Mouse (Mus musculus) cerebellum, postnatal 4 days (tissue): Measurements from ENCODE around the gene Zfr.
"Not testable (repeated sequence)": the region's sequence is repeated elsewhere in the genome, so short reads cannot be mapped to it uniquely, and the experiment has no call there.

Experiments
- DNase-seq, 2 experiments: peaks; one replicate each; pipeline ENCODE4 v3.0.0; 2022; ENCODE audit warnings: low spot score in 2 of 2, mixed read lengths in 1 of 2

The Zfr gene

GRCm38 (mm10) chr15:12216119-12216518 lies 98.5 kb downstream of the Zfr start:
- no peak for DNase-seq

- no peak for DNase-seq
Measured at GRCm38 (mm10) chr15:12216798-12217197, 99.2 kb downstream of the Zfr start.

DNA sequence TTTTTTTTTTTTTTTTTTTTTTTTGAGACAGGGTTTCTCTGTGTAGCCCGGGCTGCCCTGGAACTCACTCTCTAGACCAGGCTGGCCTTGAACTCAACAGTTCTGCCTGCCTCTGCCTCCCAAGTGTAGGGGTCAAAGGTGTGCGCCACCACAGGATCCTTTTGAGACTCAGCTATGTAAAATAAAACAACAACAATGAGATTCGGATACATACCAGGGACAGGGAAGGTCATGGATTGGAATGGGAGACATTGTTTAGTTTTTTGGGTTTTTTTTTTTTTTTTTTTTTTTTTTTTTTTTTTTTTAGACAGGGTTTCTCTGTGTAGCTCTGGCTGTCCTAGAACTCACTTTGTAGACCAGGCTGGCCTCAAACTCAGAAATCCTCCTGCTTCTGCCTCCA lies 99.7 kb downstream of the Zfr start:
- DNase-seq = not testable (repeated sequence)

- no peak for DNase-seq
Measured at GRCm38 (mm10) chr15:12217849-12218248, 100.2 kb downstream of the Zfr start.

GRCm38 (mm10) chr15:12218583-12219382 lies 101.2 kb downstream of the Zfr start:
- DNase-seq = no peak

DNA sequence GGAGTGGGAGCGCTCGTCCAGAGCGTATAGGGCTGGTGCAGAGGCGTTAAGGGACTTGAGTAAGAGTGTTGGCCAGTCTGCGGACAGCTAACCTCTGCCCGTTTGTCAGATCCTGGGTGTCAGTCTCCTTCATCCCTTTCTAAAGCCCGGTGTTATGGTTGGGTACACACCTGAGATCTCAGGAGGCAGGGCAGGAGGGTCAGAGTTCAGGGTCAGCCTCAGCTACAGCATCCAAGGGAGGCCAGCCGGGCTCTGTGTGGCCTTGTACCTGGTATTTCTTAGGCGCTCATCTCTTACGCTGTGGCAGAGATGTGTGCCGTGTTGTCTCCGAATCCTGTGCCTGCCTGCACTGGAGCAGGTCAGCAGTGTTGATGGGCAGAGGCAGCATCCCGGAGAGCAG lies 103.5 kb downstream of the Zfr start:
- no peak for DNase-seq

DNA sequence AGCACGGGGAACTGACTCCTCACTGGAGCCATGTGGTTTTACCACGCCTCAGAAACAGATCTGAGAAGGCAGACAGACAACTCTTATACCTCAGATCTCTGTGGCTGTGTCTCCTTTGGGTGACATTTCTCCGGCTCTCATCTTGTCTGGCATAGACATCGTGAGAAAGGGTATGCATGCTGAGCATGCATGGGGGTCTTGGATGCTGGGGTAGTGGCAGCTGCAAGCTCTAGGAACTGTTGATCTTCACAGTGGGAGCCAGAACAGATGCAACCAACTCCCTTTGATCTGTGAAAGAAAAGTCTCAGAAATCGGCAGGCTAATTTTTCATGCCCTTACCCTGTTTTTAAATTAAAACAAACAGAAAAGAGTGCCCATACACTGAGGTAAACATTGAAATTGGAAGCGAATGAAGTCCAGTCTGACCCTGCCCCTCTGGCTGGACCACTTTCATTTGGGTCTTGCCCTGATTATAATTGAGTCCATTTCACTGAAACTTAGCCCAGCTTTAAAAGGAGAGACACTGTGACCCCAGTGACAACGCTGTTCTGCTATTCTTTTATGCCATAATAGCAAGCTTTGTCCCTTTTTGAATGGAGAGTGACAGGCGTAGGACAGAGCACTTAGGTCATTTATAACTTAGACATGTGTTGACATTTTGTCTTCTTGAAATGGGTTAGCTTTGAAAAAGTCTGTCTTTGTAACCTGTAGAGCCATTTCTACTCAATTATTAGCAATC lies 105.1 kb downstream of the Zfr start:
- no peak for DNase-seq

DNA sequence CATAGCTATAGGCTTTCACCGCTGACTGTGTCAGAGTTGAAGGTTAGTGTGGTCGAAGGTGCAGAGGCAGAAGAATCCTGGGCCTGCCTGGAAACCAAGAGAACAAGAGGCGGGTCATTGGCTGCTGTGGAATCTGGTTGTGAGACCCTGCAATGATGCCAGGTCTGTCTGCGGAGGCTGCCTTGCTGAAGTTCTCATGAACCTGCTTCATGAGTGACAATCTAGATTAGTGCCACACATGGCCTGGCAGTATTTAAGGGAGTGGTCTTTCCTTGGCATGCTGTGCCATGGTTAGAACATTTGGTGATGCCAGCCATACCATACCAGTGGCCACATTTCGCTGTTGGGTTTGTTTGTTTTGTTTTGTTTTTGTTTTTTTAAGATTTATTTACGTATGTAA lies 105.8 kb downstream of the Zfr start:
- DNase-seq = no peak

DNA sequence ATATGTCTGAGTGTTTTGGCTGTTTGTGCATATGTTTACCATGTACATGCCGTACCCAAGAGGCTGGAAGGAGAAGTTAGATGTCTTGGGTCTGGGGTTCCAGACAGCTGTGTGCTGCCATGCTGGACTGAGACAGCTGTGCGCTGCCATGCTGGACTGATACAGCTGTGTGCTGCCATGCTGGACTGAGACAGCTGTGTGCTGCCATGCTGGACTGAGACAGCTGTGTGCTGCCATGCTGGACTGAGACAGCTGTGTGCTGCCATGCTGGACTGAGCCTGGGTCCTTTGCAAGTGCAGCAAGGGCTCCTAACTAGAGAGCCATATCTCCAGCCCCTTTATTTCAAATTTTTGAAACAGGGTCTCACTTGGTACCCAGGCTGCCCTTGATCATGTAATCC lies 106.6 kb downstream of the Zfr start:
- no peak for DNase-seq

- DNase-seq = no peak
Measured at GRCm38 (mm10) chr15:12225062-12225461, 107.4 kb downstream of the Zfr start.

DNA sequence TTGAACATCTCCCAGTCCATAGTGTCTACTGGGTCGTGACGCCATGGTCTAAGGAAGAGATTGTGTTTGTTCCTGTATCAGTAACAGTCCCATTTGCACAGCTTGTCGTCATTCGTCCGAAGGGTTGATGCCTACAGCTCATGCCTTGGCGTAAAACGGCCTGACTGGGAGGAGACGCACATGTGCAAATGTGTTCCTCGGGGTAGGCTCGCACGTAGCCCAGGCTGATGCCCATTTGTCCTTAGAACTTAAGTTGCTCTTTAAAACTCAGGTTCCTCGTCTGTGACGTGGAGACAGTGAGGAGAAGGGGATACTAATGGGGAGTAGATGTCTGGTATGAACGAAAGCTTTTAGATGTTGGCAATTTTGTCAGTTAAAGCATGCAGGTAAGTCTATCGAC lies 109.3 kb downstream of the Zfr start:
- no peak for DNase-seq

- DNase-seq = no peak
Measured at GRCm38 (mm10) chr15:12227355-12227754, 109.7 kb downstream of the Zfr start.

GRCm38 (mm10) chr15:12229603-12230242 lies 112.1 kb downstream of the Zfr start:
- no peak for DNase-seq

DNA sequence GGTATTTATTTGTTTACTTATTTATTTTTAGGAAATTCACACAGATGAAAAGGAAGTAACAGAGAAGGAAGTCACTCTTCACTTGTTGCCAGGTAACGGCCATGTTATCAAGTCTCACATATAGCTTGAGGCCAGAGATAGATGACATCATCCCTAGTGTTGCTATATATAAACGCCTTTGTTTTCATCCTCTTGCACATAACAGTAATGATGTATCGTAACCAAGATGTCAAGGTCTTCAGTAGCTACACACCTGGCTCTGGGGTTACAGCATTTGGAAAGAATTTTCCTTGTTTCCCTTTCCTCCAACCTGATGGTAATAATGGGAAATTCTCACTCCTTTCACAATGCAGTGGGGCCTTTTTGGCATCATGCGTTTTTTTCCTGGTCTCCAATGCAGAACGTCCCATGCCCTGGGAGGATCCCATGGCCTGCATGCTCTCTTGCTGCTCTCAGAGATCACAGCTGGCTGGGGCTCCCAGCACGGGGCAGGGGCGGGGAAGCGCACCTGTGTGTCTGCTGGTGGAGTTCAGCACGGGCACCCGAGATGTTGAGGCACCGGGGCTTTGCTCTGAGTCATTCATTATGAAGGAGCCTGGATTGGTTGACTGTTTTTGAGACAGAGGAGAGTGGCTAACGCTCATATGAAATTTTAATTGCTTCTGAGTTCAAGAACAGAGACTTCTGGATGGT lies 112.8 kb downstream of the Zfr start:
- DNase-seq = no peak

DNA sequence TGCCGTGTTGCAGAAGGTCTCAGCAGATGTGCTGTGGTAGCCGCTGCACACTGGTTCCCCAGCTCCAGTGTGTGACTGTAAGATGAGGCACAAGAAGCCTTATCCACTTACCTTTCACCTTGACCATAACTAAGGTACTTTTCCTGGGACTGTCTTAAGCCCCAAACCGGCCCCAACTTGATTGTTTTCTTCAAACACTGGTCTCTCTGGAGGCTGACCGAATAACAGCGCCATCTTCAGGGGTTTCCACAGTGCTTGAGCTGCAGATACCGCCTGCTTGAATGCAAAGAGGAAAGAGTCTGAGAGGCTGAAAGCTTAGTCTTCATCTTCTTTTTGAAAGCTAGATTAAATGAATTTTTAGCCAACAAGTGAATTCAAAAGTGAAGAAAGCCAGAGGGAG lies 113.8 kb downstream of the Zfr start:
- no peak for DNase-seq

DNA sequence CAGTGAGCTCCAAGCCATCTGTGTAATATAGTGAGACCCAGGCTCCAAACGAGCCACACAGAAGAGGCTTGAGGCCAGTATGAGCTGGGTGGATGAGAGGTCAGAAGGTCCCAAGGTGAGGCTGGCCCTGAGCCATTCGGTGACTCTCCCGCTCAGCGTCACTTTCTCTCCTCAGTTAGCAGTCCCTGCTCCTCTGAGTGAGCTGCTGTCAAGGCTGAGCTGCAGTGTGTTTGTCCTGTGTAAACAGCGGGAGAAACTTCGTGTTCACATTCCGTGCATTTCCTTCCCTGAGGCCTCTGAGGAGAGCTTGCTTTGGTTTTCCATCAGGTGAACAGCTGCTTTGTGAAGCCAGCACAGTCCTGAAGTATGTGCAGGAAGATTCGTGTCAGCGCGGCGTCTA lies 114.8 kb downstream of the Zfr start:
- DNase-seq = no peak

DNA sequence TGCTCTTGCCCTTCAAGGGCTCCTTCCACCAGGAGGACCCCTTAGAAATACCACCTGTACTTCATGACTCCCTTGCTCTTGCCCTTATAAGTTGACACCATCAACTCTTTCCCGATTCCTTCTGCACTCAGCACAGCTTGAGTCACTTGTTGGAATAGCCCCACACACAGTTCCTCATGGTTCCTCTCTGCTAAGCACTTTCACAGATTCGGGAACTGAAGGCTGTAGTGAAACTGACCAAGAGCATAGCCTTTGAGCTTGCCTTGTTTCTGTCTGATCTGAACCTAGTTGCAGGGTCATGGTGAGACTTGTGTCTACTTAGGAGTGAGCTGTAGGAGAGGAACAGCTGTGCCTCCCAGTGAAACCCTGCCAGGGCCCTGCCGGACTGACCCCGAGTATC lies 115.4 kb downstream of the Zfr start:
- no peak for DNase-seq
